Mouse (Mus musculus): ENCODE measurements at regions not wholly inside any gene's neighbourhood (a gene's known extent, or its start where the extent isn't known, plus 50 kb on each side); places are given as distances from the start of the nearest gene placed in this dataset.

- Histone ChIP-seq H3K36me3 (replicated peaks; ENCODE audit: control insufficient read depth, insufficient read depth, low read depth, low read length) (no peaks in the 10 kb centered on the region), H3K9me3 (replicated peaks; ENCODE audit: control insufficient read depth, low read length) (no peaks in the 10 kb centered on the region), H3K4me3 (ENCODE audit: low read depth, low read length) (no peak overlapping the region), H3K27ac (replicated peaks; ENCODE audit: low read depth, low read length) (no peak overlapping the region), H3K4me1 (ENCODE audit: control insufficient read depth, insufficient read depth, low read length) (no peaks in the 10 kb centered on the region), H3K9ac (replicated peaks; ENCODE audit: low read length) (no peak overlapping the region), H3K4me2 (ENCODE audit: low read depth, low read length) (no peak overlapping the region), H3K27me3 (ENCODE audit: control insufficient read depth, insufficient read depth, low read length) (no peaks in the 10 kb centered on the region)
- 69% methylated on average over 3 of the region's 3 CpGs for WGBS
- ATAC-seq (replicated peaks; ENCODE audit: insufficient number of reproducible peaks, low FRiP score, low TSS enrichment, low read depth) (no peak), DNase-seq (ENCODE audit: low spot score) (no peak)
These were observed 103.0 kb downstream of the Nab1 start for GRCm38 (mm10) chr1:52397460-52397859.

- Histone ChIP-seq H3K9ac (replicated peaks; ENCODE audit: low read length) (no peak overlapping the region), H3K4me2 (ENCODE audit: low read depth, low read length) (no peak overlapping the region), H3K9me3 (replicated peaks; ENCODE audit: control insufficient read depth, low read length) (no peaks in the 10 kb centered on the region), H3K4me3 (ENCODE audit: low read depth, low read length) (no peak overlapping the region), H3K27me3 (ENCODE audit: control insufficient read depth, insufficient read depth, low read length) (no peaks in the 10 kb centered on the region; the same call in 1 of the 2 replicates), H3K36me3 (replicated peaks; ENCODE audit: control insufficient read depth, insufficient read depth, low read depth, low read length) (no peaks in the 10 kb centered on the region), H3K27ac (replicated peaks; ENCODE audit: low read depth, low read length) (no peak overlapping the region), H3K4me1 (ENCODE audit: control insufficient read depth, insufficient read depth, low read length) (no peaks in the 10 kb centered on the region)
- WGBS, result 42% methylated on average over 2 of the region's 2 CpGs
- DNase-seq (ENCODE audit: low spot score), result peak; percentile 26
- ATAC-seq (replicated peaks; ENCODE audit: insufficient number of reproducible peaks, low FRiP score, low TSS enrichment, low read depth), result no peak
These were observed 107.5 kb downstream of the Nab1 start for GRCm38 (mm10) chr1:52392933-52393332.

- H3K4me3 ChIP-seq (ENCODE audit: low read depth, low read length), result no peak overlapping the region
- DNase-seq (ENCODE audit: low spot score), result no peak
- no peaks in the 10 kb centered on the region for H3K9me3 ChIP-seq (replicated peaks; ENCODE audit: control insufficient read depth, low read length)
- 79% methylated on average over 6 of the region's 6 CpGs for WGBS
- H3K4me1 ChIP-seq (ENCODE audit: control insufficient read depth, insufficient read depth, low read length), result no peaks in the 10 kb centered on the region
- no peak for ATAC-seq (replicated peaks; ENCODE audit: insufficient number of reproducible peaks, low FRiP score, low TSS enrichment, low read depth)
- no peak overlapping the region for H3K27ac ChIP-seq (replicated peaks; ENCODE audit: low read depth, low read length)
- H3K4me2 ChIP-seq (ENCODE audit: low read depth, low read length), result no peak overlapping the region
- H3K36me3 ChIP-seq (replicated peaks; ENCODE audit: control insufficient read depth, insufficient read depth, low read depth, low read length), result no peaks in the 10 kb centered on the region
- no peak overlapping the region for H3K9ac ChIP-seq (replicated peaks; ENCODE audit: low read length)
- no peaks in the 10 kb centered on the region; the same call in 1 of the 2 replicates for H3K27me3 ChIP-seq (ENCODE audit: control insufficient read depth, insufficient read depth, low read length)
These were observed 111.6 kb downstream of the Nab1 start for GRCm38 (mm10) chr1:52388836-52389235.

- H3K4me3 ChIP-seq (ENCODE audit: low read depth, low read length), result no peak overlapping the region
- H3K36me3 ChIP-seq (replicated peaks; ENCODE audit: control insufficient read depth, insufficient read depth, low read depth, low read length), result no peaks in the 10 kb centered on the region
- ATAC-seq (replicated peaks; ENCODE audit: insufficient number of reproducible peaks, low FRiP score, low TSS enrichment, low read depth) (no peak), DNase-seq (ENCODE audit: low spot score) (no peak)
- H3K4me1 ChIP-seq (ENCODE audit: control insufficient read depth, insufficient read depth, low read length), result no peaks in the 10 kb centered on the region
- H3K27ac ChIP-seq (replicated peaks; ENCODE audit: low read depth, low read length), result no peak overlapping the region
- H3K9me3 ChIP-seq (replicated peaks; ENCODE audit: control insufficient read depth, low read length), result no peaks in the 10 kb centered on the region
- no peaks in the 10 kb centered on the region; the same call in 1 of the 2 replicates for H3K27me3 ChIP-seq (ENCODE audit: control insufficient read depth, insufficient read depth, low read length)
- H3K4me2 ChIP-seq (ENCODE audit: low read depth, low read length), result no peak overlapping the region
- no peak overlapping the region for H3K9ac ChIP-seq (replicated peaks; ENCODE audit: low read length)
- WGBS, result 81% methylated on average over 6 of the region's 6 CpGs
These were observed 112.4 kb downstream of the Nab1 start for GRCm38 (mm10) chr1:52388118-52388517.

- Histone ChIP-seq H3K9ac (replicated peaks; ENCODE audit: low read length) (no peak overlapping the region), H3K4me2 (ENCODE audit: low read depth, low read length) (no peak overlapping the region), H3K4me3 (ENCODE audit: low read depth, low read length) (no peak overlapping the region), H3K36me3 (replicated peaks; ENCODE audit: control insufficient read depth, insufficient read depth, low read depth, low read length) (no peaks in the 10 kb centered on the region), H3K9me3 (replicated peaks; ENCODE audit: control insufficient read depth, low read length) (no peaks in the 10 kb centered on the region), H3K4me1 (ENCODE audit: control insufficient read depth, insufficient read depth, low read length) (no peaks in the 10 kb centered on the region), H3K27ac (replicated peaks; ENCODE audit: low read depth, low read length) (no peak overlapping the region), H3K27me3 (ENCODE audit: control insufficient read depth, insufficient read depth, low read length) (no peaks in the 10 kb centered on the region; the same call in 1 of the 2 replicates)
- DNase-seq (ENCODE audit: low spot score) (no peak), ATAC-seq (replicated peaks; ENCODE audit: insufficient number of reproducible peaks, low FRiP score, low TSS enrichment, low read depth) (no peak)
- WGBS, result 88% methylated on average over 3 of the region's 3 CpGs
These were observed 113.4 kb downstream of the Nab1 start for GRCm38 (mm10) chr1:52387062-52387461.

- no peak for ATAC-seq (replicated peaks; ENCODE audit: insufficient number of reproducible peaks, low FRiP score, low TSS enrichment, low read depth)
- no peak overlapping the region for H3K4me3 ChIP-seq (ENCODE audit: low read depth, low read length)
- no peaks in the 10 kb centered on the region for H3K9me3 ChIP-seq (replicated peaks; ENCODE audit: control insufficient read depth, low read length)
- no peak for DNase-seq (ENCODE audit: low spot score)
- H3K4me2 ChIP-seq (ENCODE audit: low read depth, low read length), result no peak overlapping the region
- no peaks in the 10 kb centered on the region for H3K4me1 ChIP-seq (ENCODE audit: control insufficient read depth, insufficient read depth, low read length)
- H3K27ac ChIP-seq (replicated peaks; ENCODE audit: low read depth, low read length), result no peak overlapping the region
- no peak overlapping the region for H3K9ac ChIP-seq (replicated peaks; ENCODE audit: low read length)
- no peaks in the 10 kb centered on the region for H3K36me3 ChIP-seq (replicated peaks; ENCODE audit: control insufficient read depth, insufficient read depth, low read depth, low read length)
- WGBS, result 78% methylated on average over 6 of the region's 6 CpGs
- no peaks in the 10 kb centered on the region for H3K27me3 ChIP-seq (ENCODE audit: control insufficient read depth, insufficient read depth, low read length)
These were observed 125.2 kb downstream of the Nab1 start for GRCm38 (mm10) chr1:52375320-52375719.

GRCm38 (mm10) chr1:52374666-52375065 is 125.8 kb downstream of the Nab1 start:
- DNase-seq (ENCODE audit: low spot score) (no peak), ATAC-seq (replicated peaks; ENCODE audit: insufficient number of reproducible peaks, low FRiP score, low TSS enrichment, low read depth) (no peak)
- no peak overlapping the region for H3K27ac ChIP-seq (replicated peaks; ENCODE audit: low read depth, low read length)
- no peak overlapping the region for H3K4me2 ChIP-seq (ENCODE audit: low read depth, low read length)
- H3K4me3 ChIP-seq (ENCODE audit: low read depth, low read length), result no peak overlapping the region
- no peaks in the 10 kb centered on the region for H3K36me3 ChIP-seq (replicated peaks; ENCODE audit: control insufficient read depth, insufficient read depth, low read depth, low read length)
- no peaks in the 10 kb centered on the region for H3K4me1 ChIP-seq (ENCODE audit: control insufficient read depth, insufficient read depth, low read length)
- H3K9ac ChIP-seq (replicated peaks; ENCODE audit: low read length), result no peak overlapping the region
- H3K27me3 ChIP-seq (ENCODE audit: control insufficient read depth, insufficient read depth, low read length), result no peaks in the 10 kb centered on the region
- H3K9me3 ChIP-seq (replicated peaks; ENCODE audit: control insufficient read depth, low read length), result no peaks in the 10 kb centered on the region
- 84% methylated on average over 2 of the region's 2 CpGs for WGBS

- 85% methylated on average over 2 of the region's 2 CpGs for WGBS
- DNase-seq (ENCODE audit: low spot score) (no peak), ATAC-seq (replicated peaks; ENCODE audit: insufficient number of reproducible peaks, low FRiP score, low TSS enrichment, low read depth) (no peak)
- no peaks in the 10 kb centered on the region for H3K27me3 ChIP-seq (ENCODE audit: control insufficient read depth, insufficient read depth, low read length)
- no peak overlapping the region for H3K4me3 ChIP-seq (ENCODE audit: low read depth, low read length)
- no peak overlapping the region for H3K4me2 ChIP-seq (ENCODE audit: low read depth, low read length)
- no peak overlapping the region for H3K27ac ChIP-seq (replicated peaks; ENCODE audit: low read depth, low read length)
- no peaks in the 10 kb centered on the region for H3K4me1 ChIP-seq (ENCODE audit: control insufficient read depth, insufficient read depth, low read length)
- H3K9ac ChIP-seq (replicated peaks; ENCODE audit: low read length), result no peak overlapping the region
- no peaks in the 10 kb centered on the region for H3K9me3 ChIP-seq (replicated peaks; ENCODE audit: control insufficient read depth, low read length)
- no peaks in the 10 kb centered on the region for H3K36me3 ChIP-seq (replicated peaks; ENCODE audit: control insufficient read depth, insufficient read depth, low read depth, low read length)
These were observed 126.7 kb downstream of the Nab1 start for GRCm38 (mm10) chr1:52373817-52374216.
